Mouse (Mus musculus) thymus, postnatal 4 days (tissue): Measurements from ENCODE around the gene Myt1l.

Experiments used
- DNase-seq: peaks from one replicate; pipeline ENCODE4 v3.0.0; 2021

The Myt1l gene

DNA sequence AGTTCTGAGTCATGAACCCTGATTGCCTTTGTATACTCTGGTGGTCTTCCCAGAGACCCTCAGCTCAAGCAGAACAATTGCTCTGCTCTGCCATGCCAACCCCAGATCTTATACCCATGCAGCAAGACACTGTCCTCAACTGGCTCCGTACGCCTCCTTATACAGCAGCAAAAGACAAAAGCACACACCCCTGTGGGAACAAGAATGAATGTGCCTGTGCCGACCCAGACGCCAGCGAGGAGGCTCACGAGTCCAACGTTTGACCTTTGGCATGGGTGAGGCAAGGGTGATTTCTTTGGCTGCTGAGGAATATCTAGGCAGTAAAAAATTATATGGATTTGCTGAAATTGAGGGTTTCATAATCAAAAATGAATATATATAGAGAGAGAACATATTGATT is 143.8 kb downstream of the Myt1l start:
- no peak for DNase-seq

DNA sequence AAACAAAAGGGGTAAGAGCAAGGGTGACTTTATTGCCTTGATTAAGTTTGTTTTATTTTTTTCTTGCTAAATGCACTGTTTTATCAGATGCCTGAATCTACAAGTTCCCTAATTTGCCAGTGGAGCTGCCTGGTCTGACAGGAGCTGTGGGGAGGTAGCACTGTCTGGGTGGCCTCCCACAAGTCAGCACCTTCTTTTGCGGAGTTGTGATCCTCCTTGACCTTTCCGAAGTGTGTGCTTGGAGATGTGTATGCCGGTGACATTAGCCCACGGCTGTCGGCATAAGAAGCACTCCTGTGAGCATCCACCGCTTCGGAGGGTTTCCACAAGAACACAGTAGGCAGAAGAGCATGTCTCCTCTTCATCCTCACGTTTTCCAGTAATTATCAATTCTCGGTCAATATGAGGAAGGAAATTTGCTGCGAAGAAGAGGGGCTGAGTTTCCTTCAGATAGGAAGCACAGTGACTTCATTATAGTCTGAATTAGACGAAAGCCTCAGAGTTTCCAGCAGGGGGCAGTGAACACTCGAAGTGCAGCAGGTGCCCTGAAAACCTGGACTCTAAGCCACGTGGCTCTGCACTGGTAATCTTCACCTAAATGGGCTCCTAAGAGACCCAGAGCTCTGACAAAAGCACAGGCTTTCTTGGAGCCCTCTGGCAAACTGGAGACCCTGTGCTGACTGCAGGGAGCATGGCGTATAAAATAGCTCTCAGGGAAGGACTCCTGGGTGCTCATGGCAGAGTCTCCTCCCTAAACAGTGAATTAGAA is 147.6 kb downstream of the Myt1l start:
- DNase-seq, result peak; percentile 8

DNA sequence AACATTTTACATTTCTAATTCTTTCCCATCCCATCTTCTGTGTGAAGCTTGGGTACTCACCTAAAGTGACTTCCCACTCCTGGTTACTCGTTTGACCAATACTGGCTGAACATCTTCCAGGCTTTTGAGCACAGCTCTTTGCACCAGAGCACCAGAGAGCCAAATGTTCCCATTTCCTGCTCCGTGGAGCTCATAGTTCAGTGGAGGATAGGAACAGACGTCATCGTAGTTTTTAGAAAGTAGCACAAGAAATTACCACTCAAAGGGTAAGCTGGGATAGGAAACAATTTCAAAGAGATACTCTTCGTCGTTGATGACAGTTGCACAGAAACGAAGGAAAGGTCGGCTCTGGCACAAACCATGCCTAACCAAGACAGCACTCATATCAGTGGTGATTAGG is 154.2 kb downstream of the Myt1l start:
- DNase-seq, result no peak

DNA sequence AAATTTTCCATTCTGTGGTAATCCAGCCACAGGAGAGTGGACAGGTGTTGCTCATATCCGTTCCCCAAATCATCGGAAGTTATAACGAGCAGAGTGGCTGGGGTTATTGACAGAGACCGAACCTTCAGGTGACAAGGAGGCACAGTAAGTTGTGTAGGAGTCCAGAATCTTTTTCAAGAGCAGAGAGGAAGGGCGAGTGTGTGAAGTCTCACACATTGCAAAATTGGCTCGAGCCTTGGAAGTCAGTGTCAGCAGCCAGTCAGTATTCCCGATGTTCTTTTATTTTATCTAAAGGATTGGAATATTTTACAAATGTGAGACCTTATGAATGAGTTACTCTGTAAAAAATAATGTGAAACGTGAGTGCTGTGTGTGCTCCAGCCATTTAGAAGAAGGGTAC is 154.8 kb downstream of the Myt1l start:
- DNase-seq, result no peak

DNA sequence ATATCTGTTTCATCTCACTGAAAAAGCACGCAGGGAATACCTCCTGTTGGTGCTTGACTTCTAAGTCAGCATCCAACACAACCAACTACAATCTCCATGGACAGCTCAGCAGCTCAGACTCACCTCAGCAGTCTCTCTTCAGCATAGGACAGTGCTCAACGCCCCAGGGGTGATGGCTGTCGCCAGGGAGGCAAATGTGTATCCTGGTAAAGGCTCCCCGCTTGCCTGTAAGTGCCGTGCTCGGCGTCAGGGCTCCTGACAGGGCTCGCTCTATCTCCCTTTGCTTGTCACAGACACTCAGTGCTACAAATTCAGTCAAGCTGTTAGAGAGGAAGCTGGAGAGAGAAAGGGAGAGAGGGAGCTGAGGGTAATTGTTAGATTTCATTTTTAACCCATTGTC is 158.1 kb downstream of the Myt1l start:
- DNase-seq, result no peak

DNA sequence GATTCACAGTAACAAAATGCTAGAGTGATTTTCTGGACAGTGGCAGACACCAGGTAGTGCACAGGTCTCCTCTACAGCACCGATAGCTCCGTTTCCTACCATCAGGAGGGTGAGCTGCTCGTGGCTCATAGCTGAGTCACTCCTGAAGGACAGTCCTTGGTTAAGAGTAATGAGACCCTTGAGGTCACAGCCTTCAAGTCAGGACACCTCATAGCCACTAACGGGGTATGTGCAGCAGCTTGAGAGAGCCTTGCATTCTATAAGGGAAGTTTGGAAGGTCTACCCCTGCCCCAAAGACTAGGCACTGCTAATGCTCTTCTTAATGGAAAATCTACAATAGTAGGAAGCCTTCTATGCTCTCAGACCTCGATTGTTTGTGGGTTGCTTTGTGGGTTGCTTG is 163.4 kb downstream of the Myt1l start:
- DNase-seq, result no peak

DNA sequence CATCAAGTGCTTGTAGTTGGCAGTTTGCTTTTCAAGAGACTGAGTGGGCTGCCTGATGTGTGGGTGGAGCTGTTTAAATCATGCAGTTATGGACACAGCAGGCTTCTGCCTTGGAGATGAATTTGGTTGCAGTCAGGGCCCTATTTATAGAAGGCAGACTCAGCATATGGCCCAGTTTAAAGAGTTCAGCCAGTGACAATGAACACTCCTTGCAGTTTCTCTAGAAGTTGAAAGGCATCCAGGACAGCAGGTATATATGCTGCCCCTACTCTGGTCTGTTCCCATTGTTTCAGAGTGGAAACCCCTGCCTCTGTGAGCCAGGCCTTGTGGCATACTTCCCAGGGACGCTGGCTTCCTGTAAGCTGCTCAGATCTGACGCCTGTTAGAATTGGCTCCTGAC is 167.0 kb downstream of the Myt1l start:
- no peak for DNase-seq

DNA sequence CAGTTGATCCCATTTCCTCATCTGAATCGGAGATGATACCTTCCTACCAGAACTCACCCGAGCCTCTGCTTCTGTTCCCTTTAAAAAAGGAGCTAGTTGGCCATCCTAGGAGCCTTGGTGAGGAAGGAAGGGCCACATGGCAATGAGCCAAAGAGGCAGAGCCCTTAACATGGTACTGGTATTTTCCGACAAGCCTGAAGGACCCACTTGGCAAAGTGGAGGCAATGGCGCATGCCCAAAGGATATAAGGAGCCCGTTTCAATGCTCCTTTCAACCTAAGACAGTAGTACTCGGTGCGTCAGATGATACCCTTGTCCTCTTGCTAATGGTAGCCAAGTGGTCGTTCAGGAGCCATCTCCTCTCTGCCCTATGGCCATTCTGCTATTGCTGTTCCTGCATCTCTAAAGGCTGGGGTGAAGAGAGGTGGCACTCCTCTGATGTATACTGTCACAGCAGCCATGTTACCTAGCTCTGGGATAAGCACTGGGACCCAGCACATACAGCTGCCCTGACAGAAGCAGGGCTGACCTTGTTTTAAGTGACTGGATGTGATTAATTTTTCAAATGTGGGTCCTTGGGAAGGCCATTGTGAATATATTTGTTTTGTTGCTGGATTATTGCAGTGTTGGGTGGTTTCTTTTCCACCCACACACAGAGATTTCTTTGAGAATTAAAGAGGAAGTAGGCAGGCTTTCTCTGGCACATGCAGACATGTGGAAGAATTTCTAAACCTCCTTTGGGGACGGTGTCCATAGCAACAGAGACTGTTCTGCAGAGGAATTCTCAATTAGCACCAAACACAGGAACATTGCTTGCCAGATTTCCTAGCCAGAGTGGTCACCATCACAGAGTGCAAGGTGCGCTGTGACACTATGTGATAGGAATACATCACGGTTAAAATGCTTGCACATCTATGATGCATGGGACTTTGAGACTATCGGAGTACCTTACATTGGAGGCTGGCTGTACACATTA is 169.6 kb downstream of the Myt1l start:
- DNase-seq, result no peak

DNA sequence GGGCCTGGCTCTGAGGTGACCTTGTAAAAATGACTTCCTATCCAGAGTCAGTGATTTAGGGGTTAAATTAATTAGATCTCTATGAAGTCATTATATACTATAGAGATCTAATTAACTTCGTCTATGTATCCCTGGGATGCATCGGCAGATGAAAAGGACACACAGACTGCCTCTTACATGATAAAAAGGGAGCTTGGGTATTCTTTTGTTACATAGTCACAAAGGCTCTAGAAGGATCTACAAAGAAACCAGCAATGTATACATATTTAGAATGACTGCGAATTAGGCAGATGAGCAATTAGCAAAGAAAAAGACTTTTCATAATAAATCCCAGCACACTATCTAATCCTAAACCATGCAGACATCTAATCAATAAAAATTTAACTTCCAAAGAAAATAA is 170.4 kb downstream of the Myt1l start:
- no peak for DNase-seq

DNA sequence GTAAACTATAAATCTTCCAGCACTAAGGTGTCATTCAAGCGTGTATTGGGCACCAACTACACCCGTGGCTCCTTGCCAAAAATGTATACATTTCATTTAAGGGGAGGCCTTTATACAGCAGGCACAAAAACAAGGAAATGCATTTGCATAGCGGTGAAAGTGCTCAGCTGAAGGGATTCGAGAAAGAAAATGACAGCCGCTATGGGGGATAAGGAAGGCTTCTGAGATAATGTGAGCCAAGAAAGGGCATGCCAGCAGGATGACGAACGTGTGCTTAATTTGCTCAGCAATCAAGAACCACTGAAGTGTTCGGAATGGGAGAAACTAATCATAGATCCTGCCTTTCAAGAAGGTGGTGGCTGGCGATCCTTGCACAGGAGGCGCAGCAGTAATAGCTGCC is 170.8 kb downstream of the Myt1l start:
- no peak for DNase-seq

DNA sequence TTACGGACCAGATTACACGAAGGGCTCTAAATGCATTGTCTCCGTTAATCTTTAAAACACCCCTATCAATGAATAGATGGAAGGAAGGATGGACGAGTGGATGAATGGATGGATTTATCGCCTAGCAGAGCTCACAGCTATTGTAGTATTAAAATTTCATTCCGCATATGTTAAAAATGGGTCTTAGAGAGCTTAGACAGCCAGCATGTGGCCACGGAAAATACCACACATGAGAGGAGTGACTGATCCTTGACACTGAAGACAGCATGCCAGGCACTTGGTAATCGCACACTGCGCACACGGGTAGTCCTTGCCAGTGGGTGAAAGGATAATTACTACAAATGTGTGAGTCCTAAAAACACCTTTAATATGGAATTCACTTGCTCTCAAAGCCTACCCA is 171.2 kb downstream of the Myt1l start:
- no peak for DNase-seq

DNA sequence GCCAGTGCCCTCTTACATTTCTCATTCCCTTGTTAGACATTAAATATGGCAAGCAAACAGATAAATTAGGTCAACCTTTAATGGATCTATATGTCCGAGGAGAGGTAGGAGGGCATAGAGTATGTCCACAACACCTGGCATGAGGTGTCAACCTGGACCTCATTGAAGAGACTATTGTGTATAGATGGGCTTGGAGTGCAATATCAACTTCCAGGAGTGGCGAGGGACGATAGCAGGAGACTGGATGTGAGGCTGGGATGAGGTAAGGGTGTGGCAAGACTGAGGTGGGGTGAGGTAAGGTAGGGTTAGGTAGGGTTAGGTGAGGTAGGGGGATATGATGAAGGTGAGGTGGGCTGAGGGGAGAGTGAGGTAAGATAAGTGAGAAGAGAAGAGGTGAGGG is 171.8 kb downstream of the Myt1l start:
- DNase-seq, result no peak

DNA sequence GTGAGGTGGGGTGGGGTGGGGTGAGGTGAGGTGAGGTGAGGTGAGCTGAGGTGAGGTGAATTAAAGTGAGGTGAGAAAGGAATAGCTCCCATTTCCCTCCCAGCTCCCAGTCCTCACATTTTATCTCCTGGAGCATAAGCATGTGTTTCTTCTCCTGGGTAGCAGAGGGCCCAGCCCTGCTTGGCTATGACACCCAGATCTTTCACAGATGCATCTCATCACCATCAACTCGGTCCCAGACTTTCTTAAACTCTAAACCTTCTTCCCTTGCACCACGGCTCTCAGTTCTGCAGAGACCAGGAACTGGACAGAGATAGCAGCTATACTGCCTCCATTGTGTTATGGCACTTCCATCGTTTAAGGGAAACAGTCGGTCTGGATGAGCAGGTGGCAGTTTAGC is 172.9 kb downstream of the Myt1l start:
- DNase-seq, result no peak

DNA sequence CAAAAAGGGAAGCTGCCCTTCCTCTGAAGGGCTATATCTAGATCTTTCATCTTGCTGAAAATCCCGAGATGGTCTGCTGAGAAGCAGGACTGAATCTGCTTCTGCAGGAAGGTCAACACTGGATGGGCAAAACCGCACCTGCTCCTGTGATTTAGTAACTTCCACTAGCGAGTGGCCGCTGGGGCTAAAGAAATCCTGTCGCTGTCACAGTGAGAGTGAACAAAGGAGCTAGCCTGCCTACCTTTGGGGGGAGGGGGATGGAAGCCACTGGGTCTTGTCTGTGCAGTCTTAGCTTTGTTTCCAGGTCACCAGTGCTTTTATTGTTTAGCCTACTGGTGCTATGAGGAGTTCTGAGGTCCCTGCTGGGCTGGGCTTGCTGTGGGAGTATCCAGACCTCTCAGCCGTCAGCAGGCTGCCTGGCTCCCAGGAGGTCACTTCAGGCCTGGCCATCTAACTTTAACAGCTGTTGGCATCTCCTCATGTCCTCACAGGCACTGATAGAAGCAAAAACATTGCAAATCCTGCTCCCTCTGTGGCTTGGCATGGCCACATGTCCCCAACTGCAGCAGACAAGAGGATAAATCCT is 173.6 kb downstream of the Myt1l start:
- no peak for DNase-seq

DNA sequence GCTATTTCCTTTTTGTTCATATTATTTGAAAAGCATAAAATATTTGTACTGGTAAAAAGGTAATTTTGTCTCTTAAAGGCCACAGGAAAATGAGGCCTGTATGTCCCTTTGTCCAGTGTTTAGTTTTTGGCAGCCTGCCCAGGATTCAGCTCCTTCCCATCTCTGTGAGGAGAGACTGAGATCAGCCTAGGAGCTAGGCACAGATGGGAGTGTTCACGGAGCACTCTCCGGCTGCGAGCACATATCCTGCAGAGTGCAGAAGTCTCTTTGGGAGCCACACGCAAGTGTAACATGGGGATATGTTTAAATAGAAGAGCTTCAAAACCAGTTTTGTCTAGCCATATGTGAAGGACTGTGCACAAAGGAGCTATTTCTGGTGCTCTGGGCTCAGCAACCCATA is 174.4 kb downstream of the Myt1l start:
- no peak for DNase-seq

DNA sequence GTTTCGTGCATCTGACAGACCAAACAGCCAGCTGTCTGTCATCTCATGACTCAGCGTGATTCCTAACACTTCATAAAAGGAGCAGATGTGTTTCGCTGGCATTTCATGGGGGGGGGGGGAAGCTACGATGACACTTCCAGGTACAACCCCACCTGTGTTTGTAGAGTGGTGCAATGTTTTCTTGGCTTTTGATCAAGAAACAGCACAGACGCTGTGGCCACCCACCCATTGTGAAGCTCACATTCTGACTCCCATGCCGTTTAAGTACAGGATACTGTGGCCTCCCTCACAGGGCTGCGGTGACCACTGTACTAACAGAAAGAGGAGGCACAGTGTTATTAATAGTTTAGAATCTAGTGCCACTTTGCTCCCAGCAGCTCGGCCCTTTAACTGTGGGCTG is 175.4 kb downstream of the Myt1l start:
- DNase-seq, result no peak

DNA sequence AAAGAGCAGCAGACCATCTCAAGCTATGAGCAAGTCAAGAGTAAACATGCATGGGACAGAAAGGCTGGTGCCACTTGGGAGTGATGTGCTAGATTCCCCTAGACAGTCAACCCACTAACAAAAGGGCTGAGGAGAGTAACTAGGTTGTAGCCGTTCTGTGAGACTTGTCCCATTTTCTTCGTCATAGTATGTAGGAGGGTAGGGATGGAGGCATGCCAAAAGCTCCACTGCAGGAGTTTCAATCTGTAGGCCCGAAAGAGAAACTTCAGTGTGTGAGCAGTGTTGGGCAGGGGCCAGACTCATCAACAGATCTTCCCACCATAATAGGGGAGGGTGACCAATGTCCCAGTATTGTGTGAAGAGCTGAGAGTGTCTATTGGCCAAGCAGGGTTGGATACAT is 178.9 kb downstream of the Myt1l start:
- no peak for DNase-seq

DNA sequence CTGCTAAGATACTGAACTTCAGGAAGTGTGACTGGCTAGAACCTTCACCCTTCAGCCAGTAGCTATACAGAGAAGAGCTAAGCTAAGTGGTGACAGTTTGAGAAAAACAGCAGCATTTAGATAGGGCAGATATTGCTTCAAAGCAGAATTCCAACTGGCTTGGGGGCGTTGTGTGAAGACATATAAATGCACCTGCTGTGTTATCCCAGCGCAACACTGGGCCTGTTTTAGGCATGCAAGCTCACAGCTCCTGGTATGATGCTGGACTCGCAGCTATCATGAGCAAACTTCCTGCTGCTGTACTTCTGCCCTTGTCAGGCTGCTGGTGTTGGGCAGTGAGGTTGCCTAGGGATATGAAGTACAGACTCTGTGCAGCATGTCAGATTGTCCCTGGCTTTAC is 180.0 kb downstream of the Myt1l start:
- no peak for DNase-seq

DNA sequence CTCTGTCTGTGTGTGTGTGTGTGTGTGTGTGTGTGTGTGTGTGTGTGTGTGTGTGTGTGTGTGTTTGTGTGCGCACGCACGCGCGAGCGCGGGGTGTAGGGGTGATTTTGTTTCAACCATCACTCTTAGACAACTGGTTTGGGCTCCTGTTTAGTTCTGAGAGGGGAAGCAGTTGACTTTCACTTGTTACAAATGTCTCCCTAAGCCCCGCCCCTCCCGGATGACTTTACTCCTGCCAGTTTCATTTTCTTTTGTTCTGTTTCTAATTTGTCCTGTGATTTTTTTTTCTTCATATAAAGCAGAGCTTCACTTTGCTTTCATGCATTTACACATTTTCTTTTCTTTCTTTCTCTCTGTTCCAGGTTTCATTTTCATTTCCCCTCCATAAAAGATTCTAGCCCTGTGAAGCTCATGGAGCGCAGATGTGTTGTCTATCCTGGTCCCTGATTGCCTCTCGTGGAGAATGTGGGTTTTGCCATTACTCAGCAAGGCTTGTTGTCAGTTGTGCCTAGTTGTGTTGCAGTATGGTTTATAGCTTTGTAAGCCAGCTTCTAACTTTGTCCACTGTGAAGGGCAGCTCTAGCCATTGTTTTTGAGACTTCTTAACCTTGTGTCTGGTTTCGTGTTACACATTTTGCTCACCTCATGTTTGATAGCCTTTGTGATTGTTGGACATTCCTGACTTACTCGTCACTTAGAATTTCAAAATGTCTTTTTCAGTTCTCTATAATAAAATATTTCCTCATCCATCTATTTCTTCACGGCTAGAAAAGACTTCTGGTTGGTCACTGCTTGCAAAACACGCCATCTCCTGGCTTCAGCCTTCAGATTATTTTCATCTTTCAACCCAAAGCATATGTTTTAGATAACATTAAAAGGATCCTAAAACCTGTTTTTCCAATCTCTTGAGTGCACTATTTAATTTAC is 184.9 kb downstream of the Myt1l start:
- no peak for DNase-seq

DNA sequence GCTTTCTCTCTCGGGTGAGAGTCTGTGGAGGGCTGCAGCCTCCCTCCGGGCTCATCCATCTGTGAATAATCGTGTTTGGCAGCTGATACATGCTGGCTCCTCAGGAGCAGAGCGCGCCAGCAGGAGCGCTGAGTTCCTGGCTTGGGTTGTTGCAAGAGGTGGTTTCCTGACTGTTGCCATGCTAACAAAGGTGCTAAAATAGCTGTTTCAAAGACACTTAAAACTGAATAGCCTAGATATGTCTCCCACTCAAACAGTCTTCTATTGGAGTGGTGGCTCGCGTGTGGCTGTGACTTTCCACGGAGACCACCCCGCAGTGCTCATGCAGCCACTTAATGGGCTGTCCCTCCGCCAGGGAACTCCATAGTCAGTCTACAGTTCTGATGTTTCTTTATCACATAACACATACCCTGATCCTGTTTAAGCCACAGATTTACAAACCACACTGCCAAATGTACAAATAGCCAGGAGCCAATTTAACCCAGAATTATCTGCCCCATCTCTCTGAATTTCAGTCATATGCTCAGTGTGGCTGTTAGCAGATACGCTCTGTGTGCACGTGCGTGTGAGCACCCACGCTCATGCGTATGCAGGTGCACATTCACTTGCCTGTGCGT is 195.6 kb downstream of the Myt1l start:
- DNase-seq, result no peak

DNA sequence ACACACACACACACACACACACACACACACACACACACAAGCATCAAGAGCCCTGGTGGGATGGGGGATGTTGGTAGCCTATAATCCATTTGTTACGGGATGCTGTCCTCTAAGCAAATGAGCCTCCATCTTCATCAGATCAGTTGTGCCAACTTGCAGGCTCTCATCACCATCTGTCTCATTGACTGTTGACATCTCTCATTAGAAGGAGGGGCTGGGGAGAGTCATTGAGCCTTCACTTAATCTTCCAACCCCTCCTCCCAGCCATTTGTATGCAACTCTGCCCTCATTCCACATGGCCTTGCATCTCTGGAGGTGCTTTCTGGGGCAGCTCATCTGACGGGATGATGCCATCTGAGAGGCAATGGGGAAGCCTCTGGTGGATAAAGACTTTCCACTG is 200.1 kb downstream of the Myt1l start:
- no peak for DNase-seq

DNA sequence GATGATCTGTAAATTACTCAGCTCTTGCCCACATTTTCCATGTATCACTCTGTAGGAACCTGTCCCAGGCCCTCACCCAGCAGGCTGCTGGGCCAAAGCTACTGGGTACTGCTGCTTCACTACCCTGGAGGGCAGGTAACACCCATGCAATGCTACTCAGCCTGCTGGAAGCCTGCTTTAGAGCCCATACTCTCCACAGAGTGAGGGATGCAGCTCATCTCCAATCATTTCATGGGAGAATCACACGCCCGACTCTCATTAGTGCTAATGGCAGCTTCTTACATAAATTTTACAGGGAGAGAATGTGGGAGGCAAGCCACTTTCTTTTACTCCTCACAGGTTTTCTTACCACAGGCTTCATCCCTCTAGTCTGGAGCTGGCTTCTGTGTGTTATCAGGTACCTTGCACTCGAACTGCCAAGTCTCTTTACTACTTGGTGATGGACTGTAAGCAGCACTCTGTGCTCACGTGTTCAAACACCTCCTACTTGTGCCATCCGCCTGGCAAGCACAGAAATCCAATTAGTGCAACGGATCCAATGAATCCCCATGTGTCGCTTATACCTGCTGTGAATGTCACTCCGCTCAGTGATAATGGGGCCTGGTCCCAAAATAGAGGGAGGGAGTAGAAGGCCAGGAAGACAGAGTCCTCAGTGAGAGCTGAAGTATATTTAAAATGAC is 212.3 kb downstream of the Myt1l start:
- DNase-seq, result no peak
